Mouse (Mus musculus) urinary bladder, adult 18-20 months (tissue): ENCODE data around the gene Capg.
A peak's percentile ranks its signal among the peaks of the same experiment; 100 is the strongest.

ENCODE experiments used
- DNase-seq, 2 experiments: peaks; one replicate each; pipeline ENCODE4 v3.0.0; 2022; ENCODE audit warnings: low spot score in 2 of 2, mixed read lengths in 2 of 2

Gene Capg

GRCm38 (mm10) chr6:72544283-72544987 is at the start of gene Capg:
Gene Capg (plus strand): TSS chr6:72544391.
- DNase-seq = peak; percentile 61 to 78

- no peak for DNase-seq
Measured at GRCm38 (mm10) chr6:72498950-72499349, 45.2 kb upstream of the Capg start.

- no peak for DNase-seq
Measured at GRCm38 (mm10) chr6:72503309-72503708, 40.9 kb upstream of the Capg start.

- no peak for DNase-seq
Measured at GRCm38 (mm10) chr6:72503939-72504338, 40.3 kb upstream of the Capg start.

GRCm38 (mm10) chr6:72506104-72506503 is 38.1 kb upstream of the Capg start:
- DNase-seq = no peak

GRCm38 (mm10) chr6:72508596-72508995 is 35.6 kb upstream of the Capg start:
- no peak for DNase-seq

- DNase-seq = no peak
Measured at GRCm38 (mm10) chr6:72509872-72510435, 34.2 kb upstream of the Capg start.

GRCm38 (mm10) chr6:72510686-72511421 is 33.3 kb upstream of the Capg start:
- DNase-seq = no peak

- peak; percentile 75 to 77 for DNase-seq
Measured at GRCm38 (mm10) chr6:72512386-72513070, 31.7 kb upstream of the Capg start.

- DNase-seq = no peak
Measured at GRCm38 (mm10) chr6:72513071-72513440, 31.1 kb upstream of the Capg start.

GRCm38 (mm10) chr6:72515644-72516043 is 28.5 kb upstream of the Capg start:
- no peak for DNase-seq

GRCm38 (mm10) chr6:72518842-72519241 is 25.3 kb upstream of the Capg start:
- no peak for DNase-seq

GRCm38 (mm10) chr6:72519303-72519702 is 24.9 kb upstream of the Capg start:
- no peak for DNase-seq

GRCm38 (mm10) chr6:72519892-72520663 is 24.1 kb upstream of the Capg start:
- no peak for DNase-seq

GRCm38 (mm10) chr6:72520904-72521303 is 23.3 kb upstream of the Capg start:
- no peak for DNase-seq

GRCm38 (mm10) chr6:72521607-72522006 is 22.6 kb upstream of the Capg start, which contains the start of gene Sh2d6:
Gene Sh2d6 (minus strand): TSS chr6:72521707.
- DNase-seq = no peak

GRCm38 (mm10) chr6:72522288-72522687 is 21.9 kb upstream of the Capg start:
- no peak for DNase-seq

GRCm38 (mm10) chr6:72523222-72523621 is 21.0 kb upstream of the Capg start:
- no peak for DNase-seq

GRCm38 (mm10) chr6:72524160-72524559 is 20.0 kb upstream of the Capg start:
- DNase-seq = no peak

- DNase-seq = no peak
Measured at GRCm38 (mm10) chr6:72527070-72527469, 17.1 kb upstream of the Capg start.

- DNase-seq = peak in 1 of 2 experiments; percentile 69
Measured at GRCm38 (mm10) chr6:72528410-72529151, 15.6 kb upstream of the Capg start.
